Mouse (Mus musculus) frontal cortex, adult 2 months (tissue): ENCODE measurements around the gene Cdc42se2. TPM values are rescaled to one million over a fixed set of nuclear protein-coding genes. Genes with fewer than 3 reads are reported as not detected.

Experiments used
- DNase-seq, 2 experiments: peaks; one replicate each; pipeline ENCODE4 v3.0.0; 2022; ENCODE audit warnings: low spot score in 1 of 2; ENCODE audit errors: extremely low spot score in 1 of 2
- polyA plus RNA-seq: library from polyadenylated mRNA; depleted of rRNA; stranded (reverse); fragments of >200 nt; gene quantifications from 2 replicates; pipeline ENCODE4 v1.2.3, GENCODE M21; 2012

The Cdc42se2 gene
- polyA plus RNA-seq, 1 experiment: 168 TPM

DNA sequence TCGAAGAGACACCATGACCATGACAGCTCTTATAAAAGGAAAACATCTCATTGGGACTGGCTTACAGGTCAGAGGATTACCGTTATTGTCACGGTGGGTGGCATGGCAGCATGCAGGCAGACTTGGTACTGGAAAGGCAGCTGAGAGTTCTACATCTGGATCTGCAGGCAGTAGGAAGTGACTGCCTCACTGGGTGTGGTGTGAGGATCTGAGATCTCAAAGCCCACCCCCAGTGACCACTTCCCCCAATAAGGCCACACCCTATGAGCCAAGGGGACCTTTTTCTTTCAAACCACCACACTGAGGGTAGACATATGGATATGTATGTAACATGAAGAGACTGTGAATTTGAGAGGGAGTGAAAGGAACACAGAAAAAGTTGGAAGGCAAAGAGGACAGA, 7.2 kb upstream of the Cdc42se2 start:
- DNase-seq: no peak

DNA sequence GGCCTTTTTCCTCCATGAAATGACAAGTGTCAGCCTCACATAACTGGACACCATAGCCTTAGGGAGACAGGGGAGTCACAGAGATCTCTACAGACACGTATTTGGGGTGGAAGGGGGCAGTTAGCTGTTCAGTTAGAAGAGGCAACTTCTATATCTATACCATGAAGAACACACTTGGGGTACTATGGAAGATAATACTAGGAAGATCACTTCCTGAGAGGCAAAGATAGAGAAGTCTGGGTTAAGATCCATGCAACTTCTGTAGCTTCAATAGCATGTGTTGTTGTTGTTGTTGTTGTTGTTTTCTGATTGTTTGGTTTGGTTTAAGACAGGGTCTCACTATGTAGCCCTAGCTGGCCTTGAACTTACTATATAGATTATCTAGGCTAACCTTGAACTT, 5.7 kb upstream of the Cdc42se2 start:
- no peak for DNase-seq

DNA sequence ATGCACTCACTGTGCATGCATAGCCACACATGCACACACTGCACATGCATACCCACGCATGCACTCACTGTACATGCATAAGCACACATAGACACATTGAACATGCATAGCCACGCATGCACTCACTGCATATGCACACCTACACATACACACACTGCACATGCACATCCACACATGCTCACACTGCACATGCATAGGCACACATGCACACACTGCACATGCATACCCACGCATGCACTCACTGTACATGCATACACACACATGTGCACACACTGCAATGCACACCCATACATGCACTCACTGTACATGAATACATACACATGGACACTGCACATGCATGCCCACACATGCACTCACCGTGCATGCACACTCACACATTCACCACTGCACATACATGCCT, 4.0 kb upstream of the Cdc42se2 start:
- no peak for DNase-seq

DNA sequence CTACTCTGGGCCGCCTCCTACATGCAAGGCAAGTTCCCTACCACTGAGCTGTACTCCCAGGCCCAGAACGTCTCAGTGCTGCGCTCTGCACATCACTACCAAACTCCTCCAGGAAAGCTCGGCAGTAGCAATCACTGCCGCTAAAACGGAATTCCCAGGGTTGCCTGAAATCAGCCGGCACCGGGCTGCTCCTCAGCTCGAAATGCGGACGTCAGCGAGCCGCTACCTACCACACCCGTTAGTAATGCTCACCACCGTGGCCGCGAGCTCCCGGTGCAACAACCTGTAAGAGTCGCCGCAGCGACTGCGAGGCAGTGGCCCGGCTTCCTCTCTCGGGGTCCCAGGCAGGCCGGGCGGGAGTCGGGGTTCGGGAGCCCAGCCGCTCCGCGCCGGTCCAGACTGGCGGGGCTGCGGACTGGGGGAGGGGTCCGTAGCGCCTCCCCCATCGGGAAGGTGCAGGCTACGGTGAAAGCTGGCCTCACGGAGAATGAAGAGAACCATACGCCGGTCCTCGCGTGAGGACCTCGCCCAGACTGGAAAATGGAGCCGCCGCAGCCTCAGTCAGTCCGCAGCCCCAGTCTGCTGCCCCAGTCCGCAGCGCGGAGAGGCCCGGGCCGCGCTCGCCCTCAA, 502 bp downstream of the Cdc42se2 start:
- peak in 1 of 2 experiments; percentile 52 for DNase-seq

DNA sequence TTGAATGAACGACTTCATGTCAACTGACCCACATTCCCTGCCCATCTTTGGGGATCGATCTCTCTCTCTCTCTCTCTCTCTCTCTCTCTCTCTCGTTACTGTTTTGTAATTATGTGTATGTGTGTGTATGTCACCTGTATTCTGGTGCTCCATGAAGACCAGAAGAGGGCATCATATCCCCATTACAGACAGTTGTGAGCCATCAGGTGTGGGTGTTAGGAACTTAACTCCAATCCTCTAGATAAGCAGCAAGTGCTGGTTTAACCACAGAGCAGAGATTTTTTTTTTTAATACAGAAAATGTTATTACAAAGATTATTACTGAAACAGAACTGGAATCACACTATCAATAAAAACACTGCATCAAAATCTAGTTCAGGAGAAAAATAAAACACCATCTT, 1.9 kb downstream of the Cdc42se2 start:
- DNase-seq: no peak

DNA sequence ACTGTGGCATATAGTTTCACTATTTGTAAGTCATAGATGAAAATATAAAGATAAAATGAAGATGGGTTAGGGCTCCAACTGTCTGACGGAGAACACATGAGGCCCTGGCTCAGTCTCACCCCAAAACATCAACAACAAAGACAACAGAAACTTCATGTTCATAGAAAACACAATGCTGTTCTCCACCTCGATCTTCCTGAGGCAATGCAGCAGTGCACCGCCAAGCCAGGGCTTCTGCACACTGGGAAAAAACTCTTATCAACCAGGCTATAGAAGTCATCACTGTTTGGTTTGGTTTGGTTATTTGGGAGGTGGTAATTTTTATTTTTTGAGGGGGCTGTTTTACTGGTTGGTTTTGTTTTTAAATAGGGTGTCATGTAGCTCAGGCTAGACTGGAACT, 3.0 kb downstream of the Cdc42se2 start:
- DNase-seq: no peak

DNA sequence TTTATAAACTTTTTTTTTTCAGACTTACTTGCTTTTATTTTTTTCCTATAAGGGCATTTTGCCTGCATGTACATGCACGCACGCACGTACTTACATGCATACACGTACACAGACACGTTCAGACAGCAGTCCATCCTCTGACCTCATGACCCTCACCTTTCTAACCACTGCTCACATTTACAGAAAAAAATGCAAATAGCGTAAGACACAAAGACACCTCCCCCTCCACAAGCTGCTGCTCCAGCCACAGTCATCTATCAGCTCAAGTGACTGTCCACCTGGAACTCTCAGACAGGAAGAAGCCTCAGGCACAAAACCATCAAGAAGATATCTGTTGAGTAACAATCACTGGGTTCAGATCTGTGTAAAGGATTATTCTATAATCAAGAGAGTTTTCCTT, 5.2 kb downstream of the Cdc42se2 start:
- no peak for DNase-seq

DNA sequence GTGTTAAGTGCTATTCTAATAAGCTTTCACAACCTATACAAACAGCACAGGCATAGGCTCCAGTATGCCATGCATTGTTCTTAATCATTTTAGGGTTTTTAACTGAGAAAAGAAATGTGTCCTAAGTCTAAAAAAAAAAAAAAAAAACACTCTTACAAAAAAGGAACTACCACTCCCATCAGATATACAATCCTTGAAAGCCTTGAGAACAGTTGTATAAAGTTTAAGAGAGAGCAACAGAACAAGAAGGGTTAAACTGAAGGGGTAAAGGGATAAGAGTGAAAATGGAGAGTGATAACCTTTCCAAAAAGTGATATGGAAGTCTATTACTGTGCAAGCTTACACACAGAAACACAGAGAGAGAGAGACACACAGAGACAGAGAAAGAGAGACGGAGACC, 7.5 kb downstream of the Cdc42se2 start:
- DNase-seq: no peak

DNA sequence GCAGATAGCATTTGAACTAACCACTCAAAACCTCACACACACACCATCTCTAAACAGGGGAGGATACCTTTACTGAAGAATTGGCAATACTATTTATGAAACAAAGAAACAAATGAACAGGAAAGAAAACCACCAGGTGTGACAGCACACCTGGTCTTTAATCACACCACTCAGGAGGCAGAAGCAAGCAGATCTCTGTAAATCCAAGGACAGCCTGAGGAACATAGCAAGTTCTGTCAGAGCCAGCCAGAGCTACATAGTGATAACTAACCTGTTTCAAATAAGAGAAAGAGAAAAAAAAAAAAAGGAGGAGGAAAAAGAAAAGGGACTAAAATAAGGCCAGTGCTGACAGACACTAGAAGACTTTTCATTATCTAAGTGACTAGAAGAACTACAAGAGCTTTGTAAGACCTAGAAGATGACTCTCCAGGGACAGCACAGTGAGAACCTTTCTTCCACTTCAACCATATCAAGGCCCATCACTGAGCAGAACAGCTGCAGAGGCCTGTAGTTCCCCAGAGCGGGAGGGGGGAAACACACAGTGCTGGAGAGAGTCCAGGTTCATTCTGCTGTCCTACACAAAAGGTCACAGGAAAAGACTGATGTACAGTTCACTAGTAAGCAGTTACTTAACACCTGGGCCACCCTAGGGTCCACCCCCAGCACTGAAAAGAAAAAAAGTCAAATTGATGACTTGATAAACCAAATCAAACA, 9.2 kb downstream of the Cdc42se2 start:
- DNase-seq: no peak

DNA sequence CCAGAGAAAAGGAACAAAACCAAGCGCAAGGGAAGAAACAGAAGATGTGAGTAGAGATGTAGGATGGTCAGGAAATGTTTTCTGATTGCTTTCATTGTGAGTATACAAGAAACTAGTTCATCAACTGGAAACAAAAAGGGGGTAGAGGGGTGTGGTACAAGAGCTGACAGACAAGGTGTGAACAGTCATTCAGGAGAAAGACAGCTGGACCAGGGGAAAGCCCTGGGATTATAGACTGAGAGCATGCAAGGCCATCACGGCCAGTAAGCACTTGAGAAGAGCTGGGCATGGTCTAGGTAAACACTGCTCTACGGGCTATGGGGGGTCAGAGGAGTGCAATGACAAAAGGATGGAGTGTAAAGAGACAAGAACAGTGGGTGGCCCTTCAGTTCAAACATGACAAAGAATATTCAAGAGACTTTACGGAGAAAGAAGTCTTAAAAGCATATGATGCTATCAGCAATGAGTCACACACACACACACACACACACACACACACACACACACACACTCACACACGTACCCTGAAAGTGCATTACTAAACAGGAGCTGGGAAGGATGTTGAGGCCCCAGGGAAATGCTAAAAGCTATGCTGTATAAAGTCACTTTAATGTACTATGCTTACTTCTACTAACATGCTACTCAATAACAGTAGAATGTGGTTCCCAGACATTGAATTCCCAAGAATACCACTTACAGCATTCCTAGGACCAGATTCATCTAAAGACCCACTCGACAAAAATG, 9.9 kb downstream of the Cdc42se2 start:
- DNase-seq: no peak

DNA sequence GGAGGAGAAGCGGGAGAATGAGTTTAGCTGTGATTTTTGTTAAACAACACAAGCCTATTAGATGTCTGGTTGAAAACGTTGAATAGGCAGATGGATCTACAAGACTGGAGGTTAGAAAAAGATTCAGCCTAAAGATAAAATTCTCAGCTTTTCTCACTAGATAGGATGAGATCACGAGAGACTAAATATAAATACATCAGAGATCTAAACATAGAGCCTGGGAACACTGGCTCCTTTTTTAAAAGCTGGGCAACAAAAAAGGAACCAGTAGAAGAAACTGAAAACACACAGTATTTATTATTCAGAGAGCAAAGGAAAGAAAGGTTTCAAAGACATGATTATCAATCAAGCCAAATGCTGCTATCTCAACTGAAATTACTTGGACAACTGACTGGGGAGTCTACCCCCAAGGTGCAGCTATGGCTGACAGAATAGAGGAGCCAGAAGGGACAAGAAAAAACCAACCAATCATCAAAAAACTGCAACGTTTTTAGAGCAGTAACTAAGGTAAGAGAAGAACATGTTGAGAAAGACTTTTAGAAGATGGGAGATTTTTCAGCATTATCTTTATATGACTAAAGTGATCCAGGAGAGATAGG, 10.6 kb downstream of the Cdc42se2 start:
- peak in 1 of 2 experiments; percentile 51 for DNase-seq

DNA sequence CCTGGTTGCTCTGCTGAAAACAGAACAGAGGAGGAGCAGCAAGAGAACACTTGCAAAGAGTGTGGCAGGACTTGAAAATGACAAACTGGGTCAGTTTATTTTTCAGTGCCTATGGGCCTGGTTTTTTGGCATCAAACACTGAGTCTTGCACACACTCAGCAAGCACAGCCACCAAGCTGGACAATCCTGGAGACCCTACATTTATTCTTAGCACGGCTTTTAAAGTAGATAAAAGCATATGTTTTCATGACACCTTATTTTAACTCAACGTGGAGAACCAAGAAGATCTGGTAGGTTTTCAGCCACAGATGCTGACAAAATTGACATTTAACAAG, 11.1 kb downstream of the Cdc42se2 start:
- no peak for DNase-seq

DNA sequence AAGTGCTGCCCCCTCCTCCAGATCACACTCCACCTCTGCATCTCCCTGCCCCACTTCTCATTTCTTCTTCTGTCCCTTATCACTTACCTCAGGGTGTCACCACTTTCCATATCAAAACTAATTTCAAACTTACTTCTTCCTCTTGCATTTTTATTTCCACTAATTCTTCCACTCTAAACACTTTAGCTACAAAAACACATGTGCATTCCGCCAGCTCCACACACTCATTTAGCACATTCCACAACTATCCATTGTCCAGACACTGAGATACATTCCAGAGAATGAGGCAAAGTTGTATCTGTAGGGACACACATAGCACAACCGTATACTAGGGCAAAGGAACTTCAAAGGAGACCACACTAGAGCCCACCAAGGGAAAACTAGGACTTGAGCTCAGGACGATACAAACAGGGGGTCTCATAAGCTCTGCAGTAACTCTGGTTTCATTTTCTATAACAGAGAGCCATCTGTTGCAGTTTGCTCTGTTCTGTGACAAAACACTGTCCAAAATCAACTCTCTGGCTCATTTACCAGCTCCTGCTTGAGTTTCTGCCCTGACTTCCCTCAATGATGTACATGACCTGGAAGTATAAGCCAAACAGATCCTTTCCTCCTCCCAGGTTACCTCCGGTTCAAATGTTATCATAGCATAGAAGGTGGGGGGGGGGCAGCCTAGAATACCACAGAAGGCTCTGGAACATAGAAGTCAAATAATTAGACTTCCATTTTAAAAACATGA, 11.7 kb downstream of the Cdc42se2 start:
- no peak for DNase-seq

DNA sequence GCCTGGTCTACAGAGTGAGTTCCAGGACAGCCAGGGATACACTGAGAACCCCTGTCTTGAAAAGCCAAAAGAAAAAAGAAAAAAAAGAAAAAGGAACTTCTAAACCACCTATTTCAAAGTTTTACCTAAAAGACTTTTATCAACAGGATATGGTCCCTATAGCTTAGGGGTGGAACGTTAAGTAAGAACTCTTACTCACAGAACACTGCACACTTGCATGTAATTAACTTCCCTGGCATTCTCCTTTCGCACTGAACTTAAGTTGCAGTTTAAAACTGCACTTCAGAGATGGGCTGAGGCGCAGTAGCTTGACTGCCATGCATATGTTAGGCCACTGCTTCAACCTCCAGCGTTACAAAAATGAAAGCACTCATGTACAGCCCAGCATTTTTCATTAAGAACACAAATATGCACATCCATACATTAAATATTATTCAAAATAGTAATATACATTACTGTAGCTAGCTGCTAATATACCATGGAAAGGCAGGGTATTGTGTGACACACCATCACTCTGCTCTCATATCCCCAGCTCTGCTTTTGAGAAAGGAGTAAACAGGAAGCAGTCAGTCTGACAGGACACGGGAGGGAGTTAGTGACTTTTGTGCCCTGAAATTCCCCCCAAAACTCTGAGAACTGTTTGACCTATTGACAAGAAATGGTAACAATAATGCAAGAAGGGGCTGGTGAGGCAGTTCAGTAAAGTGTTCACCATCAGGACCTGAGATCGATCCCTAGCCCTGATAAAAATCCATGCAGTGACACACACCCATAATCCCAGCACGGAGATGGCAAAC, 13.0 kb downstream of the Cdc42se2 start:
- no peak for DNase-seq

DNA sequence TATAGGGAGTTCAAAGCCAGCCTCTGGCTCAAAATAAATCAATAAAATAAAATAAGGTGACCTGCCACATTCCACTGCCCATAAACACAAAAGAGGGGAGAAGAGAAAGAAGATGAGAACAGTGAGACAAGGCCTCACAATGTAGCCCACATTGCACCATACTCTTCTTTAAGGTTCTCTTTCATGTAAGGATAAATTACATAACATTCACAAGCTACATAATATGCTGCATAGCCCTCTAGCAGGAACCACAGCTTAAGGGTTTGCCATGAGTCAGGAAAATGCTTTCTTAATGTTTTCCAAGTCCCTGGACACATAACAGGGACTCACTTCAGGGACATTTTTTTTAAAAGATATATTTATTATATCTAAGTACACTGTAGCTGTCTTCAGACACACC, 15.9 kb downstream of the Cdc42se2 start:
- no peak for DNase-seq

DNA sequence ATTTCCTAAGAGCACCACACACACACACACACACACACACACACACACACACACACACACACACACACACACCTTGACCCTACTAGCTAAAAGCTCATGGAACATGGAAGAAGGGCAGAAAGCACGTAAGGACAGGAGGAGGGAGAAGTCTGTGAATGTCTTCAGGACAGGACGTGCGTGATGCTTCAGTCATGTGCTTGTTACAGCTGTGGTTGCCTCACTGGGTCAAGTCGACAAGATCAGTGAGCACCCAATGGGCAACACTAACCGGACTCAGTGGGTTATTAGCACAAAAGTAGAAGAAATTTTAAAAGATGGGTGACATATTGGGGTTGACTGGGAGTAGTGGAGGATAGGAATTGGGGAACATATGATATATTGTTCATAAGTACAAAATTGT, 17.6 kb downstream of the Cdc42se2 start:
- no peak for DNase-seq

DNA sequence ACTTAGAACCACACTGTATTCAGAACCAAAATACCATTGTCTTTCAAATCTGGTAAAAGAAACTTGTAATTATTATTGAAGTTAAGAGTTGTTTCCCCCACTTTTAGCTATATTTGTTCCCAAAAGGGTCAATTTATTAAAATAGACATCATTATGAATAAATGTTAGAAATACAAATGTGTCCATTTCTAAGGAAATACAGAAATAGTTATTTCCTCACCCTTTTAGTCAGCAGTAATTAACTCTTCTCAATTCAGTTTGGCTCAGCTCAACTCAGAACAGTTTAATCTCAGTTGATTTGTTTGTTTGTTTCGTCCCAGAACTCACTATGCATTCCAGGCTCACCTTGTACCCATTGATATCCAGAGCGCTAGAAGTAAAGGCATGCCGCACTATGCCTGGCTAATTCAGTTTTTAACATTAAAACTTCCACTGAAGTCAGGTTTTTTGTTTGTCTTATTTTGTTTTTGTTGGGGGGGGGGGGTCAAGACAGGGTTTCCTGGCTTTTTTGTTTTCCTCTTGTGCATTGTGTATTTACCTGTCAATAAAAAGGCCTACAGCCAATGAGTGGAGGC, 19.3 kb downstream of the Cdc42se2 start:
- DNase-seq: no peak

DNA sequence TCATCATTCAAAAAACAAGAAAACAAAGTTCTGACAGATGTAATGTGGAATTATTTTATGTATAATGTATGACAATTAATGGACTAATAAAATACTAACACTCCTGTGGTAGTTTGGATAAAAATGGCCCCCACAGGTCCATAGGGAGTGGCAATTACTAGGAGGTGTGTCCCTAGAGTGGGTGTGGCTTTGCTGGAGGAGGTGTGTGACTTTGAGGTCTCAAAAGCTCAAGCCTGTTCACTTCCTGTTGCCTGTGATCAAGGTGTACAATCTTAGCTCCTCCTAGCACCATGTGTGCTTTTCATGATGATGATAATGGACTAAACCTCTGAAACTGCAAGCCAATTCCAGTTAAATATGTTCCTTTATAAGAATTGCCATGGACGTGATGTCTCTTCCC, 22.7 kb downstream of the Cdc42se2 start:
- no peak for DNase-seq

DNA sequence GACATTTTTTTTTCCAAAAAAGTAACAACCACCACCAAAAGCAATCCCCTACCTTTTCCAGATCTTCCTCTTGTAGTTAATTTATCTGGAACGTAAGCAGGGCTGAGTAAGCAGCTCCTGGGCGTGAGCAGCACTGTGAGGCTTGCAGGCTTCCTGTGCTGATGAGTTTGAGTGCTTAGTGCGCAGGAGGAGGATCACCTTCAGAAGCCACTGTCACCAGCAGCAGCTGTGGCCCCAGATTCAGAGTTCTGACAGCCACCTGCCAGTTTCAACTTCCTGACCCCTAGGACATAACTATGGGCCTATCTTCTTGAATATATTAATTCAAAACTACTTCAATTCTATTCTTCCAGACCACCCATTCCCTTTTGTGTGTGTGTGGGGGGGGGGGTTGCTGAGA, 23.4 kb downstream of the Cdc42se2 start:
- DNase-seq: no peak

DNA sequence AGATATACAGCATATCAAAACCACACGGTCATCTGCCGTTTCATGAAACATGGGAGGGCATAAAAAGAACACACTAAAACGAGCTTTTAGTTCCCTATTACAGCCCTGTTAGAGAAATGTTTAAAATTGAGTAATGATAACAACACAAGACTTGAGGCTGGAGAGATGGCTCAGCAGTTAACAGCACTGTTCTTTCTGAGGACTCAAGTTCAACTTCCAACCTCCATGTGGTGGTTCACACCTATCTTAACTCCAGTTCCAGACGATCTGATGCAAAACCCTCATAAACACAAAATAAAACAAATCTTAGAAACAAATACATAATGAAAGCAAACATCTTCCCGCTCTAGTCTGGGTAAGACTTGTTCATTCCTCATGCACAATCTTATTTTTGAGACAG, 24.7 kb downstream of the Cdc42se2 start:
- DNase-seq: no peak
